Mouse (Mus musculus) large intestine, adult 2 months (tissue): Measurements from ENCODE around the gene Casp8ap2. TPM values are rescaled to one million over a fixed set of nuclear protein-coding genes. Genes with fewer than 3 reads are reported as not detected.
A peak's percentile ranks its signal among the peaks of the same experiment; 100 is the strongest.

Source experiments
- DNase-seq: peaks from one replicate; pipeline ENCODE4 v3.0.0-alpha.2; 2012; ENCODE audit warnings: low read depth, low spot score
- WGBS: fragments of 180-500 bp; shearing (Covaris S2); methylation state at CpG from one replicate; pipeline ENCODE4 v1.1.7; 2018; 5-methylcytosine and 5-hydroxymethylcytosine counted together
- polyA plus RNA-seq: library from polyadenylated mRNA; depleted of rRNA; stranded (reverse); fragments of >200 nt; gene quantifications from 2 replicates; pipeline ENCODE4 v1.2.3, GENCODE M21; 2012; rRNA removed

Gene Casp8ap2
- polyA plus RNA-seq = 0.66 and 1.5 TPM in 2 replicates

- WGBS = under 1% methylated on average over 67 of the region's 67 CpGs
- peak; percentile 96 for DNase-seq
These were observed at the start of gene Casp8ap2 for GRCm38 (mm10) chr4:32615034-32615881. TSS of gene Casp8ap2 (plus strand) at chr4:32615451.

GRCm38 (mm10) chr4:32569054-32569453 lies 46.2 kb upstream of the Casp8ap2 start:
- WGBS = 89% methylated on average over 4 of the region's 4 CpGs
- DNase-seq = no peak

GRCm38 (mm10) chr4:32569995-32570938 lies 45.0 kb upstream of the Casp8ap2 start:
- DNase-seq = no peak

GRCm38 (mm10) chr4:32570939-32571317 lies 44.3 kb upstream of the Casp8ap2 start:
- no peak for DNase-seq
- WGBS = 41% methylated on average over 8 of the region's 8 CpGs

More at GRCm38 (mm10) chr4:32569995-32570938, 45.0 kb upstream of the Casp8ap2 start:
- WGBS = 47% methylated on average over 17 of the region's 17 CpGs

GRCm38 (mm10) chr4:32571441-32571840 lies 43.8 kb upstream of the Casp8ap2 start:
- 30% methylated on average over 3 of the region's 3 CpGs for WGBS
- no peak for DNase-seq

- 47% methylated on average over 1 of the region's 1 CpGs for WGBS
- DNase-seq = no peak
These were observed 43.1 kb upstream of the Casp8ap2 start for GRCm38 (mm10) chr4:32572118-32572517.

- 75% methylated on average over 5 of the region's 5 CpGs for WGBS
- DNase-seq = no peak
These were observed 41.7 kb upstream of the Casp8ap2 start for GRCm38 (mm10) chr4:32573586-32573985.

- DNase-seq = no peak
- WGBS = 97% methylated on average over 1 of the region's 1 CpGs
These were observed 40.6 kb upstream of the Casp8ap2 start for GRCm38 (mm10) chr4:32574604-32575003.

GRCm38 (mm10) chr4:32575165-32575564 lies 40.1 kb upstream of the Casp8ap2 start:
- no peak for DNase-seq
- 65% methylated on average over 9 of the region's 9 CpGs for WGBS

GRCm38 (mm10) chr4:32579850-32580249 lies 35.4 kb upstream of the Casp8ap2 start:
- WGBS = 61% methylated on average over 8 of the region's 8 CpGs
- no peak for DNase-seq

- WGBS = 70% methylated on average over 6 of the region's 6 CpGs
- DNase-seq = no peak
These were observed 31.1 kb upstream of the Casp8ap2 start for GRCm38 (mm10) chr4:32584181-32584580.

GRCm38 (mm10) chr4:32586596-32586995 lies 28.7 kb upstream of the Casp8ap2 start:
- 11% methylated on average over 9 of the region's 9 CpGs for WGBS
- DNase-seq = no peak

- DNase-seq = no peak
- 78% methylated on average over 5 of the region's 5 CpGs for WGBS
These were observed 27.7 kb upstream of the Casp8ap2 start for GRCm38 (mm10) chr4:32587543-32587942.

- no peak for DNase-seq
- WGBS = 81% methylated on average over 6 of the region's 6 CpGs
These were observed 27.0 kb upstream of the Casp8ap2 start for GRCm38 (mm10) chr4:32588237-32588636.

GRCm38 (mm10) chr4:32601135-32601534 lies 14.1 kb upstream of the Casp8ap2 start:
- WGBS = 27% methylated on average over 12 of the region's 12 CpGs
- no peak for DNase-seq

GRCm38 (mm10) chr4:32602660-32603059 lies 12.6 kb upstream of the Casp8ap2 start, which contains the start of gene Gja10:
TSS of gene Gja10 (minus strand) at chr4:32602760.
- 65% methylated on average over 3 of the region's 3 CpGs for whole genome bisulfite sequencing
- no peak for DNase-seq

- DNase-seq = no peak
These were observed 6.4 kb downstream of the Casp8ap2 start for GRCm38 (mm10) chr4:32621637-32622036.

GRCm38 (mm10) chr4:32651669-32652068 lies 36.4 kb downstream of the Casp8ap2 start:
- WGBS = 48% methylated on average over 5 of the region's 5 CpGs
- no peak for DNase-seq

- DNase-seq = no peak
- 58% methylated on average over 11 of the region's 11 CpGs for WGBS
These were observed 41.1 kb downstream of the Casp8ap2 start for GRCm38 (mm10) chr4:32656146-32656904.
